Mouse (Mus musculus) adrenal gland, adult 8-10 months (tissue): ENCODE results near the gene Grid2ip. TPM values are rescaled to one million over a fixed set of nuclear protein-coding genes. Genes with fewer than 3 reads are reported as not detected.

Source experiments
- DNase-seq: peaks from one replicate; pipeline ENCODE4 v3.0.0; 2022
- total RNA-seq, 4 experiments: library from RNA; stranded (reverse); gene quantifications; 2 replicates each; pipeline ENCODE4 v1.2.4; 2022

The Grid2ip gene
- total RNA-seq = 1 to 10 TPM in 1 of 4 experiments, under 1 TPM in 3; 0.61 to 1.2 (median 0.91) TPM

DNA sequence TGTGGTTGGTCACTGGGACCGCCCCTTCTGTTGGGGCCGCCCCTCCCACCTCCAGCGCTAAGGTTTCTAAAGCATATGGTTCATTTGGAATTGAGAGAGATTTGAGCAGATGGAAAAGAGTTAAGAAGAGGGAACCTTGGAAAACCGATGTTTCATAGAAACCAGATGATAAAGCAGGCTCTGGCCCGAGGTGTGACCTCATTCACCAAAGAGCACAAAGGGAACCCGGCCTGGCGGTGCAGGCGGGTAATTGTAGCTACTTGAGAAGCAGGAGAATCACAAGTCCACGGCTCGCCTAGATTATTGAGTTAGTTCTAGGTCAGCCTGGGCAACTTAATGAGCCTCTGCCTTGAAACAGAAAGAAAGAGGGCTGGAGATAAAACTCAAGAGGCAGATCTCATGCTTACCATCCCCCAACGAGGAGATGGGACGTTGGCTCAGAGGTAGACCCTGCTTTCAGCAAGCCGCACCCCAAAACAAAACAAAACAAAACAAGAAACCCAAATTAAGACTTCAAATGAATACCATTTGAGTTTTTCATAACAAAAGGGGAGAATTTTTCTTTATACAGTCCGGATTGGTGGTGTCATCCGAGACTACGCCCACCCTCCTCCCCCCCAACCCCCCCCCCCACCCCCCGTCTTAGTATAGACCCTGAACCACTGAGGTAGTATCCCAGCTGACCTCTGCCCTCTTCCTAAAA, at the start of gene Grid2ip:
TSS of gene Grid2ip (plus strand) at position 653 of the 703 bp plus-strand sequence.
- no peak for DNase-seq

DNA sequence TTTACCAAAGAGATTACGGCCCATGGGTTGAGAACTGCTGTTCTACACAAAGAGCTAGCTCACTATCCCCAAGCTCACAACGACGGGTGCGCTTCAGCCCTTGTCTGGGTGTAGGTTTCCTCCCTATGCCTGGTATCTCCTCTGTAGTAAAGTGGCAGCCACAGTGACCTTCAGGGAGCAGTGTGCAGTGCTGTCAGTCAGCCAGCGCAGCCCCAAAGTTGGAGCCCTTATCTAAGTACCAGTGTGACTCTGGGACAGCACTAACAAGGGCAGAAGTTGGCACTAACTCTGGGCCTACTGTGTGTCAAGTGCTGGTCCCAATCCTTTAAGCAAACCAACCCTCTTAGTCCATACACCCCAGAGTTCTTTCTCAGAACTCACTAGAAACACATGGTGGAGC, 48.3 kb upstream of the Grid2ip start:
- DNase-seq = no peak

DNA sequence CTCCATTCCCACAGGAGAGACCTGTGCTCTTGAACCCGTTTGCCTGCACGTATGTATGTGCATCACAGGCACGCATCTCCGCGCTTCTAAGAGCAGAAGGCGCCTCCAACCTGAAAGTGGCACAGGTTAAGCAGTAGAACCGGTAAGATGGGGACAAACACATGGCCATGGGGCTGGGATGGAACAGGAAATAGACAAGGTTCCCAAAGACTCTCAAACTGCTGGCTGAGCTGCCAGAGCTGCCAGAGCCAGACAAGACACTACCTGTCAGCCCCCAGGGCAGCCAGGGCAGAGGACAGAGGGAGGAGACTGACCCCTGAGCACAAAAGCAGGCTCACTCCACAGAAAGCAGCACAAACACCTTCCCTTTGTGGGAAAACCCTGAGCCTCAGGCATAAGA, 47.2 kb upstream of the Grid2ip start:
- no peak for DNase-seq

DNA sequence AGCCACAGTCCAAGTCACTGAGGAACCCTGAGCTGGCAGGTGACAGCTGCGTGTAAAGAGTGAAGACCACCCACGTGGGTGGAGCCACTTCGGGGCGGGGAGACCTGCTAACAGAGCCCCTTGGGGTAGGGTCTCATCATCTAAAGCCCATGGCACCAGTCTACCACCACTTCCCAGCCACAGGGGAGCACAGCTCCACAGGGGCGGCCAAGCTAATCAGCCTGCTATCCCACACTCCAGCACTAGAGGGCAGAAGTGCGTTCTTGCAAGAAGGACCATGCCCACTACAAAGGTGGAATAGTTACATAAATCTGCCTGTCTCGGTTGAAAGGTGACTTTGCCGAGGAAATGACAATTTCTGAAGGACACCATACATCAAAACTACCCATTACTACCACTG, 45.3 kb upstream of the Grid2ip start:
- DNase-seq = peak; percentile 46

DNA sequence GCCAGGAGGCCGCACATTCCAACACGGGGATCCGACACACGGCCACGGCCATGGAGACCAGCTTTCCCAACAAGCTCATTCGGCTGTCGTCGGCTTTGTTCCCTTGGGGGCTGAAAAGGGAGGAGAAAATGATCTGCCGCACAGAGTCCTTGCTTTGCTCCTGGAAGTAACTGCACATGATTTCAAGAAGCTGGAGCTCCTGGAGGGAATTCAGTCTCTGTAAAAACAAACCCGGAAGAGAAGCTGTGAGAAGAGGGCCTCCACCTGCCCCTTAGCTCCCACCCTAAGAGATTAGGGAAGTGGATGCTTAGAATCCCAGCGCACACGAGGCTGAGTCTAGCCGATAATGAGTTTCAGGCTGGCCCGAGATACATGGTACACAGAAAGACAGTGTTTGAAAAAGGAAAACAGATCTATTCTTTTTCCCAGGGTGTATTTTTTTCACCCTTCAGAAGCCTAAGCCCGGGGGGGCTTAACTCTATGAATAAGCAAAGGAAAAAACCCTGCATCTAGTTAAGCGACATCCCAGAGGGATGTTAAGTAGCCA, 42.9 kb upstream of the Grid2ip start:
- DNase-seq = no peak

DNA sequence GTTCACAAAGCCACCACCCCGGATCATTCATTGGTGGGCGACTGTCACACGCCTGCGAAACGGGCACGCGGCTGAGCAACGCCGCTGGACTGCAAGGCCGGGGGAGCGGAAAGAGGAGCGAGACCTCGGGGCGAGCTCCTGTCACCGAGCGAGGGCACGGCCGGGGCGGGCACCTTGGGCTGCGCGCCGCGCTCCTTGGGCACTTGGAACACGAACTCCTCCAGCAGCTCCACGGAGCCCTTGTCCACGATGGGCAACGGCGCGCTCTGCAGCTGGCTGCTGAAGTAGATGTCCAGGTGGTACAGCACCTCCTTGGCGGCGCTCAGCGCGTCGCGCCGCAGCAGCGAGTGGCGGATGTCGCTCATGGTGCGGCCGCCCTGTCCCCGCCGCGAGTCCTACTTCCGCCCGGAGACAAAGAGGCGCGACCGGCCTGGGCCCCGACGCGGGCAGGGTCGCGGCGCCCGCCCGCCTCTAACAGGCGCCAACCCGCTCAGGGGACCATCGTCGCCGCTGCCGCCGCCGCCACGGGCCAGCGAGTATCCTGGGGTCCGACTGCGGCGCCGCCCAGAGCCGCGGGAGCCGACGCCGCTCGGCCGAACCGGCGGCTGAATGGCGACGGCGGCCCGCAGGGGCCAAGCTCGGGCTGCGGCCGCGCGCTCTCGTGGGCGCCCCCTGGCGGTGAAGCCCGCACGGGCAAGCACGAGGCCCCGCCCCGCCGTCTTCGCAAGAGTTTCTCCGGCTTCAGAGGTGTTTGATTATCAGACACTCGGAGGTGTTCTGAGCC, 42.2 kb upstream of the Grid2ip start, which contains the start of gene E130309D02Rik:
TSS of gene E130309D02Rik (minus strand) at position 631 of the 784 bp plus-strand sequence.
- peak; percentile 75 for DNase-seq

DNA sequence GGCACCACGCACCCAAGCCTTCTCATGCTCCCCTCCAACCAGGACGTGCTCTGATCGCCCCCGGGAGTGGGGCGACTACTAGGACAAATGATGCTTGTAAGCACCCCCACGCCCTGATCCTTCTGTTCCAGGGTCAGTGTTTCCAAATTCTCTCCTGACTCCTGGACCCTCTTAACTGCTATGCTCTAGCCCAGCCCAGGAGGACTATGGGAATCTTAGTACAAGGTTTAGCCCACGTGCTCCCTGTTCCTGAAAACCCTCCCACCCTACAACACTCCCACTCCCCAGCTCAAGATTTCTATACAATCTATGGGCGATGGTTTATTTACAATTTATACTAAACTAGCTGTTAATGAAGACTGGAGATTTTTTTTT, 41.6 kb upstream of the Grid2ip start:
- no peak for DNase-seq

DNA sequence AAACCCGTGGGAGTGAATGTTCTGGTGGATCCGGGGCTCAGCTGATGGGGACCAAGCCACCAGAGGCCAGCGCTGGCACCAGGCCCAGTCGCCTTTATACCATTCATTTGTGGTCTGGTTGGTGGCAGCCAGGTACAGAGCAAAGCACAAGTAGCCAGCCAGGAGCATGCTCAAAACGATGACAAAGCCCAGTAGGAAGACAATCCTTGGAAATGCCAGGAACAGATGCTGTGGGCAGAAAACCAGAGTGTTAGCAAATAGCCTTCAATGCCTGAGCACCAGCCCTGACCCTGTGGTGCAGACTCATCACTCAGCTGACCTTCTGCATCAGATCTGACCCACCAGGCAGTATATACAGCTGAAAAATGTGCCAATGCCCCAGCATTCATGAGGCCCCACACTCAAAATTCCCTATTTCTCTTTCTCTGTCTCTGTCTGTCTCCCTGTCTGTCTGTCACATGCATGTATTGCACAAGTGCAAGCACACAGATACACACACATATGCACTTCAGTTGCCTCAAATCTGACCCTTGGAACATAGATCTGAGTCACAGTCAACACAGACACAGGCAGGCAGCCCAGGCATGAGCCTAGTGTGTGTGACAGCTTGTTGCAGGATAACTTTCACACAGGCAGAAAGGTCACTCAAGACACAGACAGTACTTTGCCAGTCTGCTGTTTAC, 40.4 kb upstream of the Grid2ip start:
- peak; percentile 74 for DNase-seq

DNA sequence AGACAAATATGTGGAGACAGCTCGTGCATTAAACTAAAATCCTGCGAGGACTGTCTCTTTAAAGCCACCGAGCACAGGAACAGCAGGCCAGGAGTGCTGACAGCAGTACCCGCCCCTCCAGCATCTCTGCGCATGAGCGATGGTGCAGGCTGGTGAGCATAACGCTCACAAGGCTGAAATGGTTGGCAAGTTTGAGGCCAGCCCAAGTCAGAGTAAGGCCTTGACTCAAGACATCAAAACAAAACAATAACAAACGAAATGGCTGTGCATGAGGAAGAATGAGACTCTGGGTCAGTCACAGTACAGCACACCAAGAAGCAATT, 39.9 kb upstream of the Grid2ip start:
- peak; percentile 55 for DNase-seq

DNA sequence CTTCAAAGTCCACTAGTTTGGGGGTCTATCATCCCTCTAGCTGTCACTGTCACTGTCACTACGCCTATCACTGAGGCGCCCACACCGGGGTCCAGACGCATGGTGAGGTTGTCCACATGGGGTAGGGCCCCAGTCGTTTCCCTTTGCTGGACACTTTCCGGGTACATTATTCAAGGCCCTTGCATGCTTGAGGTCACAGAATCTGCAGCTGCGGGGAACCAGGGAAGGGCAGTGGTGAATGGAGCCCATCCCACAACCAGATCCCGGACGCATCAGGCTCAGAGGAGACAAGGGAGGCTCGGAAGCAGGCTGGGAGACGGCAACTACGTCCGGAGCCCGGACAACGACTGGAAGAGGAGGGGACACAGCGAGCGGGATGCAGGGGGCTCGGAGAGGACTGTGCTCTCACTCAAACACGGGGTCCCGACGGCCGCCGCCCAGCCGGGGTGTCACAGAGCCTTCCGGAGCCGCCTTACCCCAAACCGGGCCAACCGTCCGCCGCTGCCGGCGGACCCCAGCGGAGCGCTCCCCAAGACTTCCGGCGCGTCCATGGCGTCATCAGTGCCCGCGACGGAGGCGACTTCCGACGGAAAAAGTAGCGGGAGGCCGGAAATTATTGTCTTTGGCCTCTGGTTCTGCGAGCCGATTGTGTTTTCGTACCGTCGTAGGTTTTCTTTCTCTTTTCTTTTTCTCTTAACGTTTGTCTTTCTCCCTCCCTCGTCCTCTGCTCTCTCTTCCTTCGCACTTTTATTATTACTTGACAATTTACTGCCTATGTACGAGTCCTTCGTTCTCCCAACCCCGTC, 28.2 kb upstream of the Grid2ip start, which contains the start of gene Zdhhc4:
TSS of gene Zdhhc4 (minus strand) at position 567 of the 806 bp plus-strand sequence.
- DNase-seq = peak; percentile 81

DNA sequence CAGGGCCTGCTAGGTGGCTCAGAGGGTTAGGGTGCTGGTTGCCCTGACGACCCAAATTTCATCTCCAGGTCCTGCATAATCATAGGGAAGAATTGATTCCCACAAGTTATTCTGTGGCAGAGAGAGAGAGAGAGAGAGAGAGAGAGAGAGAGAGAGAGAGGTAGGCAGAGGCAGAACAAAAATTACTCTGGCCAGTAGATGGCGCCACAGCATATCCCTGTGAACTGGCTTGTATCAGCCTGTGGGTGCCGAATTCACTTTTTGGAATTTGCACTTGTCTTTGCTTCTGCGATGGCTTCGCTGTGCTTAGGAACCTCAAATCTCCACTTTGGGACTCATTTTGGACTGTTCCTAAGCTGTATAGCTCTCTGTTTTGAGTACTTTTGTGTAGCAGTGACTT, 23.3 kb upstream of the Grid2ip start:
- DNase-seq = peak; percentile 50

DNA sequence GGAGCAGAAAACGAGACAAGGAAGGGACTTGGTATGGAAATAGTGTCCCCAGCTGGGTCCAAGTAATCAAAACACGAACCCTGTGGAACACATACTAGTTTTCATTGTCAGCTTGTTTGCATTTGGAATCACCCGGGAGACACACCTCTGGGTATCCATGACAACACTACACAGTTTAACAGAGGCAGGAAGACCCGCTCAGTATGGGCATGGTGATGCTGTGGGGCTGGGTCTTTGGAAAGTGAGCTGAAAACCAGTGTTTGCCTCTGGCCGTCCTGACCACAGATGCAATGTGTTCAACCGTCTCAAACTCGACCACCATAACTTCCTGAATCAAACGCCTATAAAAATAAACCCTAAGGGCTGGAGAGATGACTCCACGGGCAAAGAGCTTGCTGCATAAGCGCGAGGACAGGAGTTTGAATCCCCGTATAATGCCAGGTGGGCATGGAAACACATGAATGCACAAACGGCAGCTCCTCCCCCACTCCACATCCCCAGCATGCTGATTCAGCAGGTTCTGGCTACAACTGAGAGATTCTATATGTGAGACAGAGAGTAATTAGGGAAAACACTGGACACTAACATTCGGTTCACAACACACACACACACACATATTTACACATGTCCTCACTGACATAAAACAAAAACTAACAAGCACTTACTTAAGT, 22.6 kb upstream of the Grid2ip start:
- DNase-seq = no peak

DNA sequence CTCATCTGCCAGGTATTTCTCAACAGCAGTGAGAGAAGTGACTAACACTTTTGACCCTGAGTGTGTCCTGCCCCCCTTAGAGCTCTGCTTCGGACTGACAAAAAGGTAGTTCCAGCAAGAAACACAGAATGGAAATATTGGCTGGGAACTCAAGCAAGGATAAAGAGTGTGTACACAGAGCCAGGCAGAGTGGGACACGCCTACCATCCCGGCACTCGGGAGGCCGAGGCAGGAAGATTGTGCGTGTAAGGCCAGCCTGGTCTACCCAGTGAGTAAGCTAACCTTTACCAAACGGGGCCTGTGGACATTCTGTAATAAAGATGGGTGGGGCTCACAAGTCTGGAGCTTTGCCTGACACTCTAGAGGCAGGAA, 22.1 kb upstream of the Grid2ip start:
- DNase-seq = no peak

DNA sequence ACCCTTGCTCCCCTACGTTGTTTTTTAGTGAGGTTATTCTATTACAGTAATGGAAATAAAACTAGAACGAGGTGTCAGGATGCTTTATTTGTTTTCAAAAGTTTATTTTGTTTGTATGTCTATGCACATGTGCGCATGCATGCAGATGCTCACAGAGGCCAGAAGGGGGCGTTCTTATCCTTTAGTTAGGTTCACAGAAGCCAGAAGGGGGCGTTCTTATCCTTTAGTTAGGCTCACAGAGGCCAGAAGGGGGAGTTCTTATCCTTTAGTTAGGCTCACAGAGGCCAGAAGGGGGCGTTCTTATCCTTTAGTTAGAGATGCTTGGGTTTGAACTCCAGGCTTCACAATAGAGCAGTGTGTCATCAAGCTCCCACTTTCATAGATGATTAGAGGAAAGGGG, 20.6 kb upstream of the Grid2ip start:
- DNase-seq = no peak

DNA sequence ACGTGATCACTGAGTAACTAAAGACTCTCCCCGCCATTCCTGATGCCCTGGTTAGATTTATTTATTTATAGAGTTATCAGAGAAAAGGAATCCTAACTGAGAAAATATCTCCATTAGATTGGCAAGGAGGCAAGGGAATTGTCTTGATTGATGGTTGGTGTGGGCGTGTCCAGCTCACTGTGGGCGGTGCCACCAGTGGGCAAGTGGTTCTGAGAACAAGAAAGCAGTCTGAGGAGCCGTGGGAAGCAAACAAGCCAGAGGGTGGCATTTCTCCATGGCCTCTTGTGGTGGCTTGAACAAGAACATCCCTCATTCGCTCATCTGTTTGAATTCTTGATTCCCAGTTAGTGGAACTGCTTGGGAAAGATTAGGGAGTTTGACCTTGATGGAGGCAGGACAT, 17.5 kb upstream of the Grid2ip start:
- no peak for DNase-seq

DNA sequence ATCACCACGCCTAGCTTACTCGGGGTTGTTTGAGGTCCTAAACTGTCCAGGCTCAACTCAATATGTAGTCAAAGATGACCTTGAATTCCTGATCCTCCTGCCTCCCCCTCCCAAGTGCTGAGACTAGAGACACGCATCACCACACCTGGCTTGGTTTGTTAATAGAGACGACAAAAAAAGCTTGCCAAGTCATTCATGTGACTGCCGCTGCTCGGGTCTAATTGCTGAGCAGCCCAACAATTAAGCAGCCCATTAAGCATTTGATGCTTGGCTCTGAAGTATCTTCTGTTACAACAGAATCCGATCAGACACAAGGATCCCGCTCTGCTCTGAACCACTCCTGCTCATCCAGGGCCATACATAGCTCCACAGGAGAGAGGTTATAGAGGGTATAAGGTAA, 10.8 kb upstream of the Grid2ip start:
- DNase-seq = no peak

DNA sequence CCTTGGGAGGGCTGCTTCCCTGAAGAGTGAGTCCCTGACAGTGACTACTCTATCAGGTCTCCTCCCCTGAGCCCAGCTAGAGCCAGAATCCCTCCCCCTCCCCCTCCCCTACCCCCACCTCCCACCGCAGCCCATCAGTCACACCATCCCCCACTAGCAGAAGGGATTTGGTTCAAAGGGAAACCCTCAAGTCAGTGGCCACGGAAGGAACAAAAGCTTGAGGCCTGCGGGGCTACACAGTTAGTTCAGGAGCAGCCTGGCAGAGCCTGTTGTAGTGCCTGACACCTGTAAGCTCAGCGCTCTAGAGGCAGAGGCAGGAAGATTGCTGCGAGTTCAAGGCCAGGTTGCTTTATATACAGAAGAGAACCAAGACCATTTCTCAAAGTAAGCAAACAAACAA, 1.1 kb upstream of the Grid2ip start:
- no peak for DNase-seq

DNA sequence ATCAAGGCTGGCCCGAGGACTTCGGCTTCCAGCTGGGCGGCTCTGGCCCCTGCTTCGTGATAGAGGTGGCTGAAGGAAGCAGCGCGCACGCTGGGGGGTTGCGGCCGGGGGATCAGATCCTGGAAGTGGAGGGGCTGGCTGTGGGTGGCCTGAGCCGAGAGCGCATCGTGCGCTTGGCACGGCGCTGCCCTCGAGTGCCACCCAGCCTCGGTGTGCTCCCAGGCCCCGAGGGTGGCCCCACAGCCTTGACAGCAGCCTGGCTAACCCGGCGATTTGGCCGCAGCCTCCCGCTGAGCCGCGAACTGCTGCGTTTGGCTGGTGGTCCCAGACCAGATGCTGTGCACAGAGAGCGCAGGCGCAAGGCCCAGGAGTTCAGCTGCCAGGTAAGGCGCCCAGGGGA, 426 bp downstream of the Grid2ip start:
- no peak for DNase-seq

DNA sequence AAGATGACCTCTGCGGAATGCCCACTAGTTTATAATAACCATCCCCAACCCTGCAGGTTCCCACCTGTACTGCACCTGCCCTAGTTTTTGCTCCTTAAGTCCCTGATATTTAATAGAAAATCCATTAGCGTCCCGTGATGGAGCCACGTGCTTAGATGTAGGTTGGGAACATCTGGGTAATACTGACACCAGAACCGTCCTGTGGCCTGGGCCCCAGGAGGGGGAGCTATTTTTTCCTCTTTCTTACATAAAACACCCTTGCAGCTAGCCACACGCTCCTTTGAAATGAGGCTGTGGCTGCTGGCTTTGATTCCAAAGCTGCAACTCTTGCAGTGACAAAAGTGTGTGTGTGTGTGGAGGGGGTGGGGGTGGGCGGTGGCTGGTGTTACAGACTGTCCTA, 2.1 kb downstream of the Grid2ip start:
- DNase-seq = no peak

DNA sequence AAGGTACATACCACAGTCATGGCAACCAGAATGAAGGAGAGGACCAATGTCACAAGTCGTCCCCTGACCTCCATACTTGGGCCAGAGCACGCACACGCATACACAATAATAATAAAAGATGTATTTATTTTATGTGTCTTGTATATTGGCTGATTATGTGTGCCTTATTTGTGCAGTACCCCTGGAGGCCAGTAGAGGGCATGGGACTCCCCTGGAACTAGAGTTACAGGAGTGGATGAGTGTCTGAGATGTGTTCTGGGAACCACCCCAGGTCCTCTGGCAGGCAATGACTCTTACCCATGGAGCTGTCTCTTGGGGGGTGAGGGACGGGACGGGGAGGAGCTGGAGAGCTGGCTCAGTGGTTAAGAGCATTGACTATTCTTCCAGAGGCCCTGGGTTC, 2.9 kb downstream of the Grid2ip start:
- no peak for DNase-seq

DNA sequence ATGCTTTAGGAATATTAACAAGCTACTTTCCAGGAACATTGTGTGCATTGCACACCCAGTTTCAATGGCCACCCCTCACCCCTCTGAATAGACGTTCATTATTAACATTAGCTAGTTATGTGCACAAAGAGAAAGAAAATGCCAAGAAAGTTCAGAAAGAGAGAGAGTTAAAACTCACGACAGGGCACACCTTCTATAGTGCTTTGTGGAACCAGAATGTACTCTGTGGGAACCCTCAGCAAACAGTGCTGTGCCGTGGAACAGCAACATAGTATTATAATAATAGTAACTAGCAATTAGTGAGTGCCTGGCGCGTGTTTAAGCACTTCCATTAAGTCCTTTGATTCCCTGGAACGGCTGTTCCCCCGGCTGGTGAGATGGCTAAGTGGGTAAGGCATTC, 4.3 kb downstream of the Grid2ip start:
- no peak for DNase-seq
